Mouse (Mus musculus) MEL (cell line): ENCODE results near the gene Lbx1. TPM values are rescaled to one million over a fixed set of nuclear protein-coding genes. Genes with fewer than 3 reads are reported as not detected.

Source experiments
- DNase-seq: peaks from one replicate; pipeline ENCODE4 v3.0.0; 2011; ENCODE audit warnings: low read depth, low spot score
- H3K27ac ChIP-seq: 2 replicates; pipeline ENCODE4 v1.5.1; 2012; ENCODE audit warnings: low read depth, mild to moderate bottlenecking, control low read depth, low read length, moderate library complexity; ENCODE audit not compliant: control insufficient read depth
- H3K27me3 ChIP-seq, 2 experiments: fragments of 150-350 bp in 1 of 2; sonication (generic) in 1 of 2; 2 replicates each; pipeline ENCODE4 v1.6.1; 2012; ENCODE audit warnings: low read length in 2 of 2, mild to moderate bottlenecking in 2 of 2, improper control_type of control experiment in 1 of 2, moderate library complexity in 1 of 2; ENCODE audit not compliant: insufficient read depth in 2 of 2, control insufficient read depth in 1 of 2
- H3K36me3 ChIP-seq, 2 experiments: 2 replicates each; pipeline ENCODE4 v1.6.1; 2012 to 2014; ENCODE audit warnings: low read length in 2 of 2, improper control_type of control experiment in 1 of 2, inconsistent platforms in 1 of 2, mild to moderate bottlenecking in 1 of 2; ENCODE audit not compliant: insufficient read depth in 2 of 2, control insufficient read depth in 1 of 2
- H3K4me1 ChIP-seq, 2 experiments: fragments of 150-350 bp in 1 of 2; sonication (generic) in 1 of 2; 2 replicates each; pipeline ENCODE4 v1.6.1; 2012; ENCODE audit warnings: low read length in 2 of 2, improper control_type of control experiment in 1 of 2, mild to moderate bottlenecking in 1 of 2; ENCODE audit not compliant: insufficient read depth in 2 of 2, control insufficient read depth in 1 of 2
- H3K4me3 ChIP-seq, 2 experiments: fragments of 150-350 bp in 1 of 2; sonication (generic) in 1 of 2; 2 replicates each; pipeline ENCODE4 v1.5.1; 2012; ENCODE audit warnings: low read depth in 2 of 2, low read length in 2 of 2, mild to moderate bottlenecking in 2 of 2, moderate library complexity in 2 of 2, control low read depth in 1 of 2, improper control_type of control experiment in 1 of 2; ENCODE audit not compliant: control insufficient read depth in 1 of 2, insufficient read depth in 1 of 2
- H3K79me2 ChIP-seq: 2 replicates; pipeline ENCODE4 v1.6.1; 2012; ENCODE audit warnings: mild to moderate bottlenecking, low read length, moderate library complexity; ENCODE audit not compliant: control insufficient read depth, poor library complexity, insufficient read depth
- H3K9ac ChIP-seq: 2 replicates; pipeline ENCODE4 v1.6.1; 2012; ENCODE audit warnings: low read depth, mild to moderate bottlenecking, control low read depth, low read length, moderate library complexity; ENCODE audit not compliant: control insufficient read depth, poor library complexity, severe bottlenecking
- H3K9me3 ChIP-seq: fragments of 150-350 bp; sonication (generic); replicated peaks from 2 replicates; pipeline ENCODE4 v1.6.1; 2012; ENCODE audit warnings: mild to moderate bottlenecking, low read length, improper control_type of control experiment, moderate library complexity; ENCODE audit not compliant: insufficient read depth
- CHD1 ChIP-seq: IDR thresholded peaks from 2 replicates; pipeline ENCODE4 v1.6.1; 2012; ENCODE audit warnings: low read depth, mild to moderate bottlenecking, inconsistent platforms, low read length, improper control_type of control experiment
- CTCF ChIP-seq, 3 experiments: IDR thresholded peaks in 2 of 3; conservative IDR thresholded peaks in 1 of 3; 2 replicates each; pipeline ENCODE4 v1.5.1; 2011 to 2012; ENCODE audit warnings: low read length in 3 of 3, low read depth in 2 of 3, mild to moderate bottlenecking in 2 of 3, improper control_type of control experiment in 1 of 3, inconsistent platforms in 1 of 3, mixed read lengths in 1 of 3, moderate library complexity in 1 of 3; ENCODE audit not compliant: control insufficient read depth in 1 of 3, insufficient read depth in 1 of 3, poor library complexity in 1 of 3, severe bottlenecking in 1 of 3
- E2F4 ChIP-seq: IDR thresholded peaks from 2 replicates; pipeline ENCODE4 v1.6.1; 2011; ENCODE audit warnings: low read depth, low read length, improper control_type of control experiment, borderline replicate concordance
- GATA1 ChIP-seq: IDR thresholded peaks from 2 replicates; pipeline ENCODE4 v1.6.1; 2011; ENCODE audit warnings: low read depth, low read length, improper control_type of control experiment
- HCFC1 ChIP-seq: IDR thresholded peaks from 2 replicates; pipeline ENCODE4 v1.6.1; 2012; ENCODE audit warnings: low read depth, mild to moderate bottlenecking, inconsistent platforms, low read length, improper control_type of control experiment, moderate library complexity
- JUND ChIP-seq: IDR thresholded peaks from 2 replicates; pipeline ENCODE4 v1.6.1; 2011; ENCODE audit warnings: low read depth, mild to moderate bottlenecking, improper control_type of control experiment, low read length
- KAT2A ChIP-seq: conservative IDR thresholded peaks from 2 replicates; pipeline ENCODE4 v1.6.1; 2012; ENCODE audit warnings: low read depth, low read length, improper control_type of control experiment, inconsistent platforms
- MAX ChIP-seq: IDR thresholded peaks from 2 replicates; pipeline ENCODE4 v1.6.1; 2011; ENCODE audit warnings: low read length, improper control_type of control experiment
- MYC ChIP-seq: IDR thresholded peaks from 2 replicates; pipeline ENCODE4 v1.6.1; 2011; ENCODE audit warnings: low read depth, mild to moderate bottlenecking, low read length, improper control_type of control experiment, moderate library complexity
- NELFE ChIP-seq: IDR thresholded peaks from 2 replicates; pipeline ENCODE4 v1.6.1; 2011; ENCODE audit warnings: low read depth, low read length, improper control_type of control experiment
- POLR2A ChIP-seq, 2 experiments: IDR thresholded peaks; 2 replicates each; pipeline ENCODE4 v1.6.1; 2011 to 2012; ENCODE audit warnings: low read length in 2 of 2, mild to moderate bottlenecking in 2 of 2, control low read depth in 1 of 2, improper control_type of control experiment in 1 of 2, low read depth in 1 of 2, moderate library complexity in 1 of 2; ENCODE audit not compliant: control insufficient read depth in 1 of 2, insufficient read depth in 1 of 2, poor library complexity in 1 of 2
- POLR2AphosphoS5 ChIP-seq: IDR thresholded peaks from 2 replicates; pipeline ENCODE4 v1.6.1; 2012; ENCODE audit warnings: low read depth, borderline replicate concordance, mild to moderate bottlenecking, inconsistent platforms, low read length, moderate library complexity, mixed read lengths
- RCOR1 ChIP-seq: IDR thresholded peaks from 2 replicates; pipeline ENCODE4 v1.6.1; 2012; ENCODE audit warnings: low read depth, mild to moderate bottlenecking, inconsistent platforms, low read length, improper control_type of control experiment
- SIN3A ChIP-seq: IDR thresholded peaks from 2 replicates; pipeline ENCODE4 v1.6.1; 2012; ENCODE audit warnings: low read length, improper control_type of control experiment, inconsistent platforms
- TAL1 ChIP-seq: IDR thresholded peaks from 2 replicates; pipeline ENCODE4 v1.6.1; 2012; ENCODE audit warnings: mild to moderate bottlenecking, inconsistent platforms, low read length, moderate library complexity, mixed read lengths
- TBP ChIP-seq: IDR thresholded peaks from 2 replicates; pipeline ENCODE4 v1.8.0; 2011; ENCODE audit warnings: low read depth, low read length, improper control_type of control experiment
- UBTF ChIP-seq: IDR thresholded peaks from 2 replicates; pipeline ENCODE4 v1.6.1; 2012; ENCODE audit warnings: low read depth, mild to moderate bottlenecking, inconsistent platforms, low read length, improper control_type of control experiment, moderate library complexity, borderline replicate concordance; ENCODE audit not compliant: insufficient read depth
- USF1 ChIP-seq: IDR thresholded peaks from 2 replicates; pipeline ENCODE4 v1.6.1; 2014; ENCODE audit warnings: low read depth, mild to moderate bottlenecking, inconsistent platforms, low read length, improper control_type of control experiment, moderate library complexity
- ZC3H11A ChIP-seq: IDR thresholded peaks from 2 replicates; pipeline ENCODE4 v1.6.1; 2012; ENCODE audit warnings: low read depth, mild to moderate bottlenecking, inconsistent platforms, low read length, improper control_type of control experiment
- ZNF384 ChIP-seq: IDR thresholded peaks from 2 replicates; pipeline ENCODE4 v1.6.1; 2012; ENCODE audit warnings: low read depth, mild to moderate bottlenecking, inconsistent platforms, low read length, improper control_type of control experiment
- polyA plus RNA-seq, 2 experiments: library from polyadenylated mRNA; stranded (reverse) in 1 of 2; unstranded in 1 of 2; fragments of >175 nt in 1 of 2; fragments of >200 nt in 1 of 2; gene quantifications; 2 replicates each; pipeline versions ENCODE4 v1.2.1 to v1.2.4; 2012; ENCODE audit warnings: low replicate concordance in 2 of 2, low read depth in 1 of 2; ENCODE audit not compliant: insufficient read length in 2 of 2, insufficient read depth in 1 of 2, missing spikeins in 1 of 2
- total RNA-seq: library from RNA; depleted of rRNA; stranded (reverse); fragments of 300-350 nt; gene quantifications from 2 replicates; pipeline ENCODE4 v1.2.3, GENCODE M21; 2012

The Lbx1 gene
- total and polyA plus RNA-seq, 3 experiments = not detected

DNA sequence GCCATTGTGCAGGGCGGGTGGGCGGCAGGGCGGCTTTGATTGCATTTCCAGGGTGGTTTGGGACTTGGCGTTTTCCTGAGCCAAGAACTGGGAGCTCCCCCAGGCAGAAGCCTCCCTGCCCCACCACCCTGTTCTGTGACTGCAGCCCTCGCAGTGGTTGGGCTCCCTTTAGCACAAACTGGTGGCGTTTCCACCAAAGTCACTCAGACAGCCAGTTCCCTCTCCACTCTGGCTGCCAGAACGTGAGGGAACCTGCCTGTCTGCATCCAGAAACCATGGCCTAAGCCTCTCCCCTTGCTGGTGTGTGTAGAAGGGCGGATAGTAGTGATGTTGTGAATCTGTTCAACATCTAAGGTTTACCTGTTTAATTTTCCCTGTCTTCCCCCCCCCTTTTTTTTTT, 9.4 kb downstream of the Lbx1 start:
- Histone ChIP-seq H3K27ac (no peak overlapping the region), H3K36me3 (no peaks in the 10 kb centered on the region; a peak in 1 of 4 replicates), H3K27me3 (no peaks in the 10 kb centered on the region), H3K4me3 (no peak overlapping the region), H3K9me3 (no peaks in the 10 kb centered on the region), H3K79me2 (no peaks in the 10 kb centered on the region), H3K9ac (no peak overlapping the region)
- DNase-seq = no peak
- TF ChIP-seq UBTF = no peak
- no peak for TF ChIP-seq HCFC1
- no peak for TF ChIP-seq MYC
- TF ChIP-seq CTCF (IDR thresholded peaks at IDR 0.05 in 2 of 3, conservative IDR thresholded peaks at IDR 0.05 in 1 of 3; ENCODE audit: control insufficient read depth in 1 of 3, insufficient read depth in 1 of 3, low read depth in 2 of 3, low read length in 3 of 3, poor library complexity in 1 of 3, severe bottlenecking in 1 of 3) = no peak
- TF ChIP-seq TAL1 = no peak
- no peak for TF ChIP-seq RCOR1
- no peak for TF ChIP-seq POLR2A (IDR thresholded peaks at IDR 0.05; ENCODE audit: control insufficient read depth in 1 of 2, insufficient read depth in 1 of 2, low read depth in 1 of 2, low read length in 2 of 2, poor library complexity in 1 of 2)
- TF ChIP-seq MAX = no peak
- TF ChIP-seq ZNF384 = no peak
- no peak for TF ChIP-seq NELFE
- no peak for TF ChIP-seq E2F4
- TF ChIP-seq JUND = no peak
- TF ChIP-seq CHD1 = no peak
- no peak for TF ChIP-seq TBP
- no peak for TF ChIP-seq GATA1
- TF ChIP-seq ZC3H11A = no peak
- TF ChIP-seq KAT2A = no peak
- TF ChIP-seq, all 39 proteins: peak for 0
- no peaks in the 10 kb centered on the region for H3K4me1 ChIP-seq

DNA sequence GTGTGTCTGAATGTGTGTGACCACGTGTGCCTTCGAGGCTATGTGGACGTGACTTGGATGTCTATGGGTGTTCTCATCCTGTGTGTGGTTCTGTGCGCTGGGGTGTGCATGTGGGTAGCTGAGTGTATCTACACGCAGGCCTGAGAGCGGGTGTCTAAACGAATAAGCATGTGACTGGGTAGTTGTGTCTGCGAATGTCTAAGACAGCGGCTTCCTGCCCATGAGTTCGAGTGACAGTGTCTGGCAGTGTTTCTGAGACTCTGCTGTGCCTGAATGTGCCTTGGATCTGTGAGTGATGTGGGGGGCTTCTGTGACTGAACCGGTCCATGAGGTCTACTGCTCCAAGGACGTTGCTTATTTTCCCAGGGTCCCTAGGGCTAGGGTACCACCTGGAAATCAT, 10.5 kb downstream of the Lbx1 start:
- TF ChIP-seq MYC (no peak), SIN3A (no peak), HCFC1 (no peak), POLR2AphosphoS5 (no peak), USF1 (no peak), TBP (no peak), UBTF (no peak)
- no peak for DNase-seq
- Histone ChIP-seq H3K27ac (no peak overlapping the region), H3K79me2 (no peaks in the 10 kb centered on the region), H3K4me3 (no peak overlapping the region), H3K27me3 (no peaks in the 10 kb centered on the region), H3K36me3 (no peaks in the 10 kb centered on the region; a peak in 1 of 4 replicates), H3K9ac (no peak overlapping the region), H3K4me1 (no peaks in the 10 kb centered on the region), H3K9me3 (no peaks in the 10 kb centered on the region)
